Mouse (Mus musculus) midbrain, embryonic 16.5 days (tissue): ENCODE results near the gene Hbp1. TPM values are rescaled to one million over a fixed set of nuclear protein-coding genes. Genes with fewer than 3 reads are reported as not detected.

Experiments used
- ATAC-seq: fragments of 200-750 bp; cut with Nextera tagmentation; 2 replicates; pipeline ENCODE4 v1.8.0; 2017; ENCODE audit warnings: moderate TSS enrichment
- H3K27ac ChIP-seq: fragments of 300-500 bp; sonication (generic); 2 replicates; pipeline ENCODE4 v1.5.1; 2014; ENCODE audit warnings: mild to moderate bottlenecking, low read length, mixed read lengths
- H3K27me3 ChIP-seq: fragments of 300-500 bp; sonication (generic); 2 replicates; pipeline ENCODE4 v1.6.1; 2014; ENCODE audit warnings: low read depth, low read length, mixed read lengths; ENCODE audit not compliant: control insufficient read depth, insufficient read depth
- H3K36me3 ChIP-seq: fragments of 300-500 bp; sonication (generic); 2 replicates; pipeline ENCODE4 v1.6.1; 2014; ENCODE audit warnings: mild to moderate bottlenecking, low read length, moderate library complexity, mixed read lengths; ENCODE audit not compliant: control insufficient read depth, insufficient read depth
- H3K4me1 ChIP-seq: fragments of 300-500 bp; sonication (generic); 2 replicates; pipeline ENCODE4 v1.6.1; 2014; ENCODE audit warnings: mild to moderate bottlenecking, low read length, mixed read lengths; ENCODE audit not compliant: control insufficient read depth, insufficient read depth
- H3K4me2 ChIP-seq: fragments of 300-500 bp; sonication (generic); 2 replicates; pipeline ENCODE4 v1.6.1; 2014; ENCODE audit warnings: mild to moderate bottlenecking, low read length, mixed read lengths
- H3K4me3 ChIP-seq: fragments of 300-500 bp; sonication (generic); 2 replicates; pipeline ENCODE4 v1.5.1; 2014; ENCODE audit warnings: low read depth, mild to moderate bottlenecking, low read length, moderate library complexity, mixed read lengths
- H3K9ac ChIP-seq: fragments of 300-500 bp; sonication (generic); 2 replicates; pipeline ENCODE4 v1.6.1; 2014; ENCODE audit warnings: low read depth, low read length, mixed read lengths
- H3K9me3 ChIP-seq: fragments of 300-500 bp; sonication (generic); replicated peaks from 2 replicates; pipeline ENCODE4 v1.6.1; 2014; ENCODE audit warnings: mild to moderate bottlenecking, low read length, mixed read lengths; ENCODE audit not compliant: control insufficient read depth, poor library complexity, severe bottlenecking
- WGBS: fragments of 180-500 bp; shearing (Covaris S2); extraction: QIAGEN DNeasy Blood & Tissue Kit; methylation state at CpG from one replicate; pipeline ENCODE4 v1.1.7; 2014; 5-methylcytosine and 5-hydroxymethylcytosine counted together
- polyA plus RNA-seq: library from polyadenylated mRNA; unstranded; fragments of >200 nt; fragmentation: Nextera tagmentation; extraction: Ambion mirVana; gene quantifications from 2 replicates; pipeline ENCODE4 v1.2.1, GENCODE M21; 2015

The Hbp1 gene
- polyA plus RNA-seq, 1 experiment from 2014 or later: 39.8 TPM

DNA sequence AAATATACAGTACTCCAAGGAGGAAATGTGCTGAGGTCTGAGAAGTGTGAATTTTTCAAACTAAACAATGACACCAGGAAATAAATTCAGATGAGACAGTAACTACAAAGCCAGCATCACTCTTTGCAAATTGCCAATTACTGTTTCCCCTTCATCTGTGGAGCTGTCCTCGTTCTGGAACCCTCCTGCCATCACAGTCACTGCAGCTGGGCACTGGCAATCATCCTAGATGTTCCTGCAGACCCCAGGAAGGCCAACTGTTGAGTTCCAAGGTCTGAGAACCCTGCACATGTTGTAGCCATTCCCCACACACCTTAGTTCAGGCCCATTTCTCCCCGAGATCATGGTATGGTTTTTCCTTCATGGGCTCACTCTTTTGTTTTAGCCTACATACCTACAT, 33.9 kb upstream of the Hbp1 start:
- H3K27me3 ChIP-seq: no peaks in the 10 kb centered on the region

DNA sequence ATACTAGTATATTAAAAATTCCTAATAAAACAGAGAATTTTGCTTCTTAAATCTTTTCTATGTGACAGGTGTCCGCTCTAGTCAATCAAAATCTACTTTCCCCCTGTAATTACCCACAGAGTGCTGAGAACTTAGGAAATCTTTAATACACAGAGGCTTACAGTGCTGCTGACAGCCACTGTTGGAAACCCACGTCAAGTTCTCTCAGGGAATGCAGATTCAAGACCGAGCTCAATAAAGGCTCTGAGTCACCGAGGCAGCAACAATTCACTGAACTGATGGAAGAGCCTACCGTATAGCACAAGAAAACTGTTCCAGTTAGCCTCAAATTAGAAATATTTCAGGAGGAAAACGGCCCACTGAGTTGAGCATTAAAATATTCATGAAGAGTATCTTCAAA, 33.4 kb upstream of the Hbp1 start:
- peaks cover 3% of the 10 kb centered on the region; the same call in 1 of the 2 replicates for H3K4me1 ChIP-seq
- H3K36me3 ChIP-seq: 0 out of 2 replicates have a peak, but pooled peaks cover 5% of the 10 kb centered on the region
- H3K9ac ChIP-seq: no peak overlapping the region
- no peak overlapping the region for H3K4me3 ChIP-seq
- no peak overlapping the region for H3K4me2 ChIP-seq
- no peak overlapping the region for H3K27ac ChIP-seq
- 0 out of 2 replicates have a peak, but pooled peaks have one; percentile 34 for ATAC-seq
- H3K9me3 ChIP-seq: no peaks in the 10 kb centered on the region
- 51% methylated on average over 6 of the region's 6 CpGs for WGBS
- no peaks in the 10 kb centered on the region for H3K27me3 ChIP-seq

More for the DNA sequence above, 33.9 kb upstream of the Hbp1 start:
- no peak overlapping the region for H3K9ac ChIP-seq
- no peaks in the 10 kb centered on the region for H3K9me3 ChIP-seq
- 0 out of 2 replicates have a peak, but pooled peaks cover 5% of the 10 kb centered on the region for H3K36me3 ChIP-seq
- H3K4me3 ChIP-seq: no peak overlapping the region
- H3K4me2 ChIP-seq: no peak overlapping the region
- ATAC-seq: 0 out of 2 replicates have a peak, but pooled peaks have one; percentile 11
- H3K27ac ChIP-seq: no peak overlapping the region
- peaks cover 3% of the 10 kb centered on the region; the same call in 1 of the 2 replicates for H3K4me1 ChIP-seq
- 43% methylated on average over 2 of the region's 2 CpGs for WGBS

DNA sequence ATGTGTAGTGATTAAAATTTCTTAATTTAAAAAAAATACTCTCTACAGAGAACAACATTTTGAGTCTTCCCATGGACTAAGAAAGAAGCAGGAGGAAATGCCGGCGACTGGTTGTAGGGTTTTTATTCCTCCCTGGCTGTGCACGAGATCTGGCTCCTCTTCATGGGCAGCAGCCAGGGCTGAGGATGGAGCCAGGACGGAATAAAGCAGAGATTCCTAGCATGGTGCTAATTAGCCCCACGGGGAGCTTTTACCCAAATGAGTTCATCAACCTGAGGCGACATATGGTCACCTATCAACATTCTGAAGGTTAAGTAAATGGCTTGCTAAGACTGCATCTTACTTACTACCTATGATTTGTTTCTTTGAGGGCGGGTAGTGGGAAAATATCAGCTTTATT, 32.9 kb upstream of the Hbp1 start:
- H3K4me3 ChIP-seq: no peak overlapping the region
- no peaks in the 10 kb centered on the region for H3K27me3 ChIP-seq
- WGBS: 53% methylated on average over 7 of the region's 7 CpGs
- 0 out of 2 replicates have a peak, but pooled peaks cover 5% of the 10 kb centered on the region for H3K36me3 ChIP-seq
- H3K4me1 ChIP-seq: peaks cover 3% of the 10 kb centered on the region; the same call in 1 of the 2 replicates
- 0 out of 2 replicates have a peak, but pooled peaks have one; percentile 25 for ATAC-seq
- H3K4me2 ChIP-seq: no peak overlapping the region
- H3K9ac ChIP-seq: no peak overlapping the region
- H3K27ac ChIP-seq: 0 out of 2 replicates have a peak overlapping the region, but pooled peaks have one; percentile 31
- H3K9me3 ChIP-seq: no peaks in the 10 kb centered on the region

DNA sequence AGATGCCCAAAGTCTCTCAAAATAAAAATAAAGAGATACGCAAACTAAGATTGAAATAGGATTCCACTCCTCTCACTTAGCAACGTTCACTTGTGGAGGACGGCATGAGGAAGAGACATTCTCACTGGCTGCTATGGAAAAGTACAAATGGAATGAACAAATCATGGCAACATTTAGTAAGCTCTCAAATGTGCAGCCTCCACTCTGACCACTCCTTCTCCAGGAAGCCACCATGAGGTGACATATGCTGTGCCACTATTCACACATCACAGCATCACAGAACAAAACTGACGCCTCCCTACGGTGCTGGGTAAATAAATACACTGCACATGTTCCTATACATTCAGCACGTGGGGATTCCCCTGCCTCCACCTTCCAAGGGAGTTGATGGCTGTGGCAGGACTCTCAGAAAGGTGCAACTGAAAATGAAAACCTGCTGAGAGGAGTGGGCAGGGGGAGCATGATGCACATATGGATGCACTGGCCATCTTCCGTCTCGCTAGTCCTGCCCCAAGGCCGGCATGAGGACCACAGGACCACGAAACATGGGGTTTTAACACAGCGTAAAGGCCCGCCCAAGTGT, 27.4 kb upstream of the Hbp1 start:
- ATAC-seq: no peak
- Histone ChIP-seq H3K36me3 (no peaks in the 10 kb centered on the region), H3K4me1 (no peaks in the 10 kb centered on the region), H3K4me3 (no peak overlapping the region), H3K27ac (no peak overlapping the region), H3K27me3 (no peaks in the 10 kb centered on the region), H3K9me3 (no peaks in the 10 kb centered on the region), H3K9ac (no peak overlapping the region), H3K4me2 (no peak overlapping the region)
- 69% methylated on average over 12 of the region's 12 CpGs for WGBS

DNA sequence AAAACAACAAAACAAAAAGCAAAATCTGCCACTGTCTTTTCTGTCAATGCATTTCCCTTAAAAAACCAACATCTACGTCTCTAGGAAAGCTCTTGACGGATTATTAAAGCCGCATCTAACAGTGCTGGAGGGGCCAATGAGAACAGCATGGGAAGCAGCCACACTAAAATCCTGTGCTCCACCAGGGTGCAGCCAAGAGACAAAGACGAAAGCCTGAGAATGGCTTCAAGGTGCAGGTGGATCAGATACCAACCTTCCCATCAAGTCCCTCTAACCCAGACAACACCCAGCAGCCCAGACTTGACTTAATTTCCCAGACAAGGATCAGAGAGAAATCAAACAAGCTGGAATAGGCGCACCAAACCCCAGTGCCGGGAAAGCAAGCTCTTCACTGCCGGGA, 26.2 kb upstream of the Hbp1 start:
- Histone ChIP-seq H3K27me3 (no peaks in the 10 kb centered on the region), H3K4me1 (no peaks in the 10 kb centered on the region), H3K9me3 (no peaks in the 10 kb centered on the region), H3K9ac (no peak overlapping the region), H3K4me3 (no peak overlapping the region), H3K36me3 (0 out of 2 replicates have a peak, but pooled peaks cover 2% of the 10 kb centered on the region), H3K4me2 (no peak overlapping the region), H3K27ac (peak overlapping the region; percentile 60; the same call in 1 of the 2 replicates)
- ATAC-seq: peak; percentile 52; the same call in 1 of the 2 replicates
- 33% methylated on average over 7 of the region's 7 CpGs for WGBS

DNA sequence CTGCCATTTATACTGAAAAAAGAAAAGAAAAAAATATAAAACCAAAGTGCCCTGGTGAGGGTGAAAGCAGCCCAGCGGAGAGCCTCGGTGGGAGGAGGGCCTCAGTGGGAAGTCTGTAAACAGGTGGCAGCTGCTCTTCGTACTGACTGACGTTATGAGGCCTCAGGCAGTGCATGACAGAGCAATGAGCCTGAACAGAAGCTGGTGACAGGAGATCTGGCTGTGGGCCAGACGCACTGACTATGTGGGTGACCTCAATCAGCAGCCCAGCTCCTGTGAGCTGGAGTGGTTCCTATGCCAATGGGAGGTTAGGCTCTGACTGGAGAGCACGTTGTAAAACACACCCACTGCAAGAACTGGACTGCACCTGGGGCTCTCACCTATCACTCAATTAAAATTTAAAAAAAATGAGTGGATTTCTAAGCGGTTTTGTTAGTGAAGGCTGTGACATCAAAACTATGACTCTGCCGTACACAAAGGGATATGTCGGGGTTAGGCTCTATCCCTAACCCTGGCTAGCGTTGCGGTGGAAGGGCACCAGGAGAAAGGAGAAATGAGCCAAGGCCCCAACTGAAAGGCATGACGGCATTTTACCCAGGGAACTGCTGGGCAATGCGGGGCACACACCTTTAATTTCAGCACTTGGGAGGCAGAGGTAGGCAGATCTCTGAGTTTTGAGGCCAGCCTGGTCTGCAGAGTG, 23.3 kb upstream of the Hbp1 start:
- no peaks in the 10 kb centered on the region for H3K9me3 ChIP-seq
- no peak overlapping the region for H3K27ac ChIP-seq
- no peaks in the 10 kb centered on the region for H3K27me3 ChIP-seq
- no peak overlapping the region for H3K4me2 ChIP-seq
- peak; percentile 50 for ATAC-seq
- H3K9ac ChIP-seq: no peak overlapping the region
- H3K36me3 ChIP-seq: peaks cover 5% of the 10 kb centered on the region; the same call in 1 of the 2 replicates
- no peaks in the 10 kb centered on the region for H3K4me1 ChIP-seq
- 60% methylated on average over 13 of the region's 13 CpGs for WGBS
- H3K4me3 ChIP-seq: no peak overlapping the region

DNA sequence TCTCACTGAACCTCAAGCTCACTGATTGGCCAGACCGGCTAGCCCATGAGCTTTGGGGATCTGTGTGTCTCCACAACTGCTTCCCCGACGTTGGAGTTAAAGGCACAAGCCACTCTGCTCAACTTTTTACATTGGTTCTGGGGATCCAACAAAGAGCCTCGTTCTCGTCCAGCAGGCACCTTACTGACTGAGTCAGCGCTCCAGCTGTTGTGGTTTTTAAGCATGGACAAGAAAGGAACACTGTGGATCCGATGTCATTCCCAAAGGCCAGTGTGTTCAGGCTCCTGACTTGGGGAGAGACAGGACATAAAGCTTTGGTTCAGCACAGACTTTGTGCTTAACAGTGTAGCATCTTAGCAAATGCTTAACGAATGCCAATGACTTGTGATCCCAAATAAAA, 21.2 kb upstream of the Hbp1 start:
- no peaks in the 10 kb centered on the region for H3K4me1 ChIP-seq
- H3K4me3 ChIP-seq: no peak overlapping the region
- H3K27me3 ChIP-seq: no peaks in the 10 kb centered on the region
- H3K27ac ChIP-seq: no peak overlapping the region
- H3K4me2 ChIP-seq: no peak overlapping the region
- H3K36me3 ChIP-seq: peaks cover 6% of the 10 kb centered on the region; the same call in 1 of the 2 replicates
- H3K9me3 ChIP-seq: no peaks in the 10 kb centered on the region
- no peak for ATAC-seq
- no peak overlapping the region for H3K9ac ChIP-seq
- 88% methylated on average over 8 of the region's 8 CpGs for WGBS

DNA sequence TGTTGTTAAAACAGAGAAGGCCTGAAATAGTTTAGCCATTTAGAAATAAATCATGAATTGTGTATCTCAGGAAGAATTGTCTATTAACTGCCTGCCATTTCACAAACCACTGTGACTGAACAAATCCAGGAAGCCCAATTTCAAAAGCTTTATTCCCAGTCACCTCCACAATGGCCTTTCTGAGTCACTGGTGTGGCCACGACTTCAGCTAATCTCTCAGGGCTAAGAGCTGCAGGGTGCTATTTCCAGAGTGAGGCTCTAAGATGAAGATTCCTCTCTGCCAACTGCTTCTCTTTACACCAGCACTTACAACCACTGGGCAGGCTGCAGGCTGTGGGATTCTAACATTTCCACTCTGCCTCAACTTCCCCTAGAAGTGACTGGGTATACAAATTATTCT, 18.8 kb upstream of the Hbp1 start:
- H3K27me3 ChIP-seq: no peaks in the 10 kb centered on the region
- WGBS: 4% methylated on average over 1 of the region's 1 CpGs
- H3K4me3 ChIP-seq: no peak overlapping the region
- H3K36me3 ChIP-seq: peaks cover 11% of the 10 kb centered on the region
- no peaks in the 10 kb centered on the region for H3K4me1 ChIP-seq
- H3K4me2 ChIP-seq: no peak overlapping the region
- no peak overlapping the region for H3K27ac ChIP-seq
- H3K9ac ChIP-seq: no peak overlapping the region
- no peaks in the 10 kb centered on the region for H3K9me3 ChIP-seq
- ATAC-seq: no peak

DNA sequence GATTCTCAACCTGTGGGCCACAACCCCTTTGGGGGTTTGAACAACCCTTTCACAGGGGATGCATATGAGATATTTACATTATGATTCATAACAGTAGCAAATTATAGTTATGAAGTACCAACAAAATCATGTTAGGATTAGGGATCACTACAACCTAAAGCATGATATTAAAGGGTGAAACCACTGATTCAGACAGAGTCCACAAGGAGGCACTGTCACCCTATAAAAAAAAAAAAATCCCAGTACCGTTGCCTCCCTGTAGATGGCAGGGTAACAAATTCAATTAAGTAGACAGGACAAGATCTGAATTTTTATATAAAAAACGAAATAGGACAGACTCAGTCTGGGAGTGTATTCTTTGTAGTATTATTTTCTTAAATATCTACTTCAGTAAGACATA, 17.2 kb upstream of the Hbp1 start:
- Histone ChIP-seq H3K4me2 (no peak overlapping the region), H3K36me3 (peaks cover 11% of the 10 kb centered on the region), H3K9ac (no peak overlapping the region), H3K27ac (no peak overlapping the region), H3K27me3 (no peaks in the 10 kb centered on the region), H3K4me3 (no peak overlapping the region), H3K9me3 (no peaks in the 10 kb centered on the region), H3K4me1 (no peaks in the 10 kb centered on the region)
- ATAC-seq: peak; percentile 75
- 1% methylated on average over 2 of the region's 2 CpGs for WGBS
